Mouse (Mus musculus) fibroblast of lung, adult 2 months (primary cell): Measurements from ENCODE around the gene Rab28.

Source experiments
- DNase-seq: peaks from one replicate; pipeline ENCODE4 v3.0.0-alpha.2; 2011; ENCODE audit warnings: low read depth

Gene Rab28

GRCm38 (mm10) chr5:41627224-41628144, 80.5 kb downstream of the Rab28 start:
- no peak for DNase-seq

GRCm38 (mm10) chr5:41625544-41625943, 82.4 kb downstream of the Rab28 start:
- DNase-seq, result no peak

- DNase-seq, result no peak
These were observed 86.2 kb downstream of the Rab28 start for GRCm38 (mm10) chr5:41621748-41622147.

- no peak for DNase-seq
These were observed 89.0 kb downstream of the Rab28 start for GRCm38 (mm10) chr5:41618966-41619365.

GRCm38 (mm10) chr5:41610447-41611030, 97.4 kb downstream of the Rab28 start:
- DNase-seq, result no peak

GRCm38 (mm10) chr5:41596242-41597117, 111.5 kb downstream of the Rab28 start:
- no peak for DNase-seq

GRCm38 (mm10) chr5:41595199-41595598, 112.8 kb downstream of the Rab28 start:
- DNase-seq, result no peak

- no peak for DNase-seq
These were observed 129.9 kb downstream of the Rab28 start for GRCm38 (mm10) chr5:41578051-41578450.
